Mouse (Mus musculus) intestine, embryonic 14.5 days (tissue): Measurements from ENCODE around the gene Lax1. TPM values are rescaled to one million over a fixed set of nuclear protein-coding genes. Genes with fewer than 3 reads are reported as not detected.
"Not testable (repeated sequence)": the region's sequence is repeated elsewhere in the genome, so short reads cannot be mapped to it uniquely, and the experiment has no call there.

Experiments used
- ATAC-seq: fragments of 200-750 bp; cut with Nextera tagmentation; replicated peaks from 2 replicates; pipeline ENCODE4 v1.8.0; 2017; ENCODE audit warnings: low read depth, moderate number of reproducible peaks, moderate TSS enrichment, moderate library complexity; ENCODE audit not compliant: low FRiP score, low TSS enrichment
- DNase-seq: peaks from one replicate; pipeline ENCODE4 v3.0.0-alpha.2; 2018; ENCODE audit warnings: low spot score
- H3K27ac ChIP-seq: fragments of 300-500 bp; sonication (generic); 2 replicates; pipeline ENCODE4 v1.5.1; 2014; ENCODE audit warnings: low read depth, mild to moderate bottlenecking, control low read depth
- H3K27me3 ChIP-seq: fragments of 300-500 bp; sonication (generic); replicated peaks from 2 replicates; pipeline ENCODE4 v1.6.1; 2014; ENCODE audit warnings: low read length, control low read depth; ENCODE audit not compliant: control insufficient read depth, insufficient read depth
- H3K36me3 ChIP-seq: fragments of 300-500 bp; sonication (generic); 2 replicates; pipeline ENCODE4 v1.6.1; 2014; ENCODE audit warnings: low read length, control low read depth; ENCODE audit not compliant: control insufficient read depth, insufficient read depth
- H3K4me1 ChIP-seq: fragments of 300-500 bp; sonication (generic); replicated peaks from 2 replicates; pipeline ENCODE4 v1.6.1; 2014; ENCODE audit warnings: low read length, control low read depth, mixed read lengths; ENCODE audit not compliant: control insufficient read depth, insufficient read depth
- H3K4me2 ChIP-seq: fragments of 300-500 bp; sonication (generic); 2 replicates; pipeline ENCODE4 v1.6.1; 2014; ENCODE audit warnings: low read length
- H3K4me3 ChIP-seq: fragments of 300-500 bp; sonication (generic); 2 replicates; pipeline ENCODE4 v1.5.1; 2014; ENCODE audit warnings: low read depth, low read length, control low read depth, mixed read lengths
- H3K9ac ChIP-seq: fragments of 300-500 bp; sonication (generic); 2 replicates; pipeline ENCODE4 v1.6.1; 2014; ENCODE audit warnings: mild to moderate bottlenecking, low read length
- H3K9me3 ChIP-seq: fragments of 300-500 bp; sonication (generic); 2 replicates; pipeline ENCODE4 v1.6.1; 2016; ENCODE audit warnings: low read length, control low read depth; ENCODE audit not compliant: control insufficient read depth
- WGBS: fragments of 180-500 bp; shearing (Covaris S2); extraction: QIAGEN DNeasy Blood & Tissue Kit; methylation state at CpG from one replicate; pipeline ENCODE4 v1.1.7; 2014; 5-methylcytosine and 5-hydroxymethylcytosine counted together
- polyA plus RNA-seq: library from polyadenylated mRNA; unstranded; fragments of >200 nt; fragmentation: Nextera tagmentation; extraction: Ambion mirVana; gene quantifications from 2 replicates; pipeline ENCODE4 v1.2.1, GENCODE M21; 2014

Gene Lax1
- polyA plus RNA-seq, 1 experiment from 2014 or later, result 0.45 TPM

DNA sequence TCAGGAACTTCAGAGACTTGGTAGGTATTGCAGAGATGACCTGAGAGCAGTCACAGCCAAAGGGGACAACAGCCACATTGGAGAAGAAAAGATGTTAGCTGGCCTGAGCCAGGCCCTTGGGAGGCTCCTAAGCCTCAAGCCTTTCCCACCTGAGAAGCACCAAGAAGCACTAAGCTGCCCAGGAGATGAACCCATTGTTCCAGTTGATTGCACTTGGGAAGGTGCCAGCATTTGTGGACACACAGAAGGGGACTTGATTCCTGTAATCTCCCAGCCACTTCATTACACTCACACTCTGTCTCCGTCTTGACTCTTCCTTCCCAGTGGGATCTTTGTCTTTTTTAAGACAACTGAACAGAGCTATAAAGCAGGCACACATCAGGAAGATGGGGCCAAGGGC is 25.3 kb upstream of the Lax1 start:
- Histone ChIP-seq H3K4me1 (peaks cover 9% of the 10 kb centered on the region), H3K9me3 (no peaks in the 10 kb centered on the region), H3K4me3 (no peak overlapping the region), H3K9ac (no peak overlapping the region), H3K27me3 (no peaks in the 10 kb centered on the region), H3K4me2 (no peak overlapping the region), H3K27ac (no peak overlapping the region), H3K36me3 (peaks cover 40% of the 10 kb centered on the region)
- DNase-seq (no peak), ATAC-seq (no peak)
- 69% methylated on average over 1 of the region's 1 CpGs for WGBS

DNA sequence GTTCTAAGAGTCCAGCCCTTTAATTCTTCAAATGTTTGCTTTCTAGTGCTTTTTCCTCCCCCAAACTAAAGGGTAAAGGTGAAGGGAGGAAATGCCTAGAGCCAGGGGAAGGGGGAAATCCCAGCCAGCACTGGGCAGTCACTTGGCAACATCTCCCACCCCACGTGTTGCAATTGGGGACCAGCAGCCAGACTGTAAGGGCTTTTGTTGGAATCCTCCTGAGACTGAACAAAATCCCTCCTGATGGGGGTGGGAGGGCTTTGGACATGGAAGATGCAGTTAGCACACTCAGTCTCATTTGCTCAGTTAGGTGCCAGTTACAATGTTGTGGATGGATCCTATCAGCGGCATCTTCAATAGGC is 23.1 kb upstream of the Lax1 start:
- H3K4me2 ChIP-seq, result no peak overlapping the region

DNA sequence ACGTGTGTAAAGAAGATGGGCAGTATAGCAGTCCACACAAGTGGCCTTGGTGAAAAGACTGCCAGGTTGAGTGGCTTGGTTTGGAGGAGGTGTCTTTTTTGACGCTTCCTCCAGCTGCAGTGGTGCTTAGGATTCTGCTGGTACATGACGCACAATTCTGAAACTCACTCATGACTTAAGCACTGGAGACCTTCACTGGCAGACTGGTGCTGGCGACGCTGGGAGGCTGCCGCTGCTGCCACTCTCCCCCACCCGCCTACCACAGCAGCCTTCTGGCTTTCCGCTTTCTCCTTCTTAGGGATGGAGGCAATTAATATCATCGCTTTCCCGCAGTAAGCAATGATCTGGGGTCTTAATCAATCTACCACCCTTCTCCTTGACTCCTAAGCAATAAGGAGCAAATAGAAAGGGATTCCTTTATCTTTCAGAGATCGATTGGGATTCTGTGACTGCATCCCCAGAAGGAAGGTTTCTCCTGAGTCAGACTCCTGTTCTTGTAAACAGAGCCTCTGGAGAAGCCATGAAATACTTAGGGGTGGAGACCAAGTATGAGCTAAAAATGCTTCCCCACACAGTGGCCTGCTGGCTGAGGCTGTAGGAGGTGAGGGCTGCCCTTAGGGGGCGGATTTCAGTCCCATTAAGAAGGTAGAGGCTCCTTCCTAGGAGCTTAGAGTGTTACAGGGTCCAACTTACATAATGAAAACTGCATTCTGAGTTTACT is 22.5 kb upstream of the Lax1 start:
- Histone ChIP-seq H3K4me2 (no peak overlapping the region), H3K27me3 (no peaks in the 10 kb centered on the region), H3K9me3 (no peaks in the 10 kb centered on the region), H3K36me3 (peaks cover 42% of the 10 kb centered on the region; the same call in 1 of the 2 replicates), H3K27ac (no peak overlapping the region), H3K4me1 (peaks cover 9% of the 10 kb centered on the region), H3K4me3 (no peak overlapping the region), H3K9ac (no peak overlapping the region)
- WGBS, result 36% methylated on average over 12 of the region's 12 CpGs
- DNase-seq (no peak), ATAC-seq (no peak)

More for the DNA sequence above, 23.1 kb upstream of the Lax1 start:
- WGBS, result 45% methylated on average over 2 of the region's 2 CpGs
- Histone ChIP-seq H3K9me3 (no peaks in the 10 kb centered on the region), H3K9ac (no peak overlapping the region), H3K27ac (no peak overlapping the region), H3K36me3 (peaks cover 41% of the 10 kb centered on the region), H3K27me3 (no peaks in the 10 kb centered on the region), H3K4me3 (no peak overlapping the region), H3K4me1 (peaks cover 9% of the 10 kb centered on the region)
- no peak for ATAC-seq
- DNase-seq, result no peak

DNA sequence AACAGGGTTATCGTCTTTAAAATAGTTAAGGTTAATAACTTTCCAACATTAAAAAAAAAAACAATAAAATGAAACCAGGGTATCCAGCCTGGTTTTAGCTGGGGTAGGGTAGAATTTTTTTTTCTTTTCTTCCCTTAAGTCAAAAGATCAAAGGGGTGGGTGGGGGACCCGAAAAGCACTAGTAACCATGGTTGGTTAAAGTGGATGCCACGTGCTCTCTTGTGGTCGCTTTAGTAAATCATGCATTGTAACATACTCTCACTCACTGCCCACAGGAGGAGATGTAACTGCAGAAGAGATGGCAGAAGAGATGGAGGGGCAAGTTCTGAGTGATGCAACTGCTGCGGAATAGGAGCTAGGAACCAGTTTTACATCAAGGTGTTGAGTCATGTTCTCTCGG is 21.5 kb upstream of the Lax1 start:
- Histone ChIP-seq H3K27me3 (no peaks in the 10 kb centered on the region), H3K4me2 (no peak overlapping the region), H3K9me3 (no peaks in the 10 kb centered on the region), H3K4me1 (peaks cover 9% of the 10 kb centered on the region), H3K36me3 (peaks cover 42% of the 10 kb centered on the region), H3K27ac (no peak overlapping the region), H3K9ac (no peak overlapping the region), H3K4me3 (no peak overlapping the region)
- no peak for DNase-seq
- 61% methylated on average over 6 of the region's 6 CpGs for whole genome bisulfite sequencing
- no peak for ATAC-seq

DNA sequence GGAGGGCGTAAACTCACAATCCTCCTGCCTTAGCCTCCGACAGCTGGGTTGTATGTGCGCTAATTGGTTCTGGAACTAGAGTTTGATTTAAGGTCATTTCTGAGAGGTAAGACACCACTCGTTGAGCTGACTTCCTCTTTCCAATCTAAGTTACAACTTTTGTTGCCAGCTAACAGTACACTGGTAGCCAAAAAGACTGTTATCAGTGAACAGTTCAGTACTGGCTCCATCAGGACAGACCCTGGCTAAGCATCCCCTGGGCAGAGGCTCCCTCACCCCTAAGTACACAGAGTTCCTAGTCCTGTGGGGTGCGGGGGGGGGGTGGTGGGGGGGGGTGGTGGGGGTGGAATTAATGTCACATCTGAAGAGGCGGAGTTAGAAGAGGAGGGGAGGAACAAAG is 21.0 kb upstream of the Lax1 start:
- Histone ChIP-seq H3K27me3 (no peaks in the 10 kb centered on the region), H3K4me3 (no peak overlapping the region), H3K4me2 (no peak overlapping the region), H3K4me1 (peaks cover 9% of the 10 kb centered on the region), H3K9ac (no peak overlapping the region), H3K9me3 (no peaks in the 10 kb centered on the region), H3K27ac (no peak overlapping the region), H3K36me3 (peaks cover 45% of the 10 kb centered on the region)
- DNase-seq, result no peak
- no peak for ATAC-seq
- WGBS, result 67% methylated on average over 6 of the region's 6 CpGs

DNA sequence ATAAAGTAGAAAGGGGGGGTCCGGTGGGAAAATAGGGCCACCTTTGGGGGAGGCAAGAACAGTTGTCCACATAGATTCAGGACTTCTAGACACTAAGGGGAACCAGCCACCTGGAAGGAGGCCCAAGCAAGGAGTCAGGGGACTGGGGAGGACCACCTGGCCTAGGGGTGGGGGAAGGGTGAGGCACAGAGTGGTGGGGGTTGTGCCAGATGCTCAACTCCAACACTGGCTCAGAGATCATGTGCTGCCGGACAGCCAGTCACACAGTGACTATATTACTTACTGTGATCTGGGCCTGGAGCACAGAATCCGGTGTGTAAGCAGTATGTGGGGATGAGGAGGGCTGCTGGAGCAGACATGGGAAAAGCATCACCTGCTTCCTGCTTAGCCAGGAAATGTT is 19.4 kb upstream of the Lax1 start:
- Histone ChIP-seq H3K36me3 (peaks cover 36% of the 10 kb centered on the region), H3K4me2 (no peak overlapping the region), H3K9me3 (no peaks in the 10 kb centered on the region), H3K27me3 (no peaks in the 10 kb centered on the region), H3K4me3 (no peak overlapping the region), H3K27ac (no peak overlapping the region), H3K4me1 (peaks cover 9% of the 10 kb centered on the region), H3K9ac (no peak overlapping the region)
- no peak for ATAC-seq
- DNase-seq, result no peak
- 73% methylated on average over 3 of the region's 3 CpGs for WGBS

DNA sequence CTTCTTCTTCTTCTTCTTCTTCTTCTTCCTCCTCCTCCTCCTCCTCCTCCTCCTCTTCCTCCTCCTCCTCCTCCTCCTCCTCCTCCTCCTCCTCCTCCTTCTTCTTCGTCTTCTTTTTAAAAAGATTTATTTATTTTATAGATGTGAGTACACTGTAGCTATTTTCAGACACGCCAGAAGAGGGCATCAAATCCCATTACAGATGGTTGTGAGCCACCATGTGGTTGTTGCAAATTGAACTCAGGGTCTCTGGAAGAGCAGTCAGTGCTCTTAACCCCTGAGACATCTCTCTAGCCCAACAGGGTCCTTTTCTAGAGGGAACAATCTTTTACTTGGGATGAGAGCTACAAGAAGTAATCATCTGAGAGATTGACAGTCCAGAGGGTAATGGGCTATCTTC is 11.9 kb upstream of the Lax1 start:
- H3K4me3 ChIP-seq, H3K4me2 ChIP-seq, ATAC-seq, H3K27ac ChIP-seq, H3K4me1 ChIP-seq, H3K9ac ChIP-seq, DNase-seq, H3K27me3 ChIP-seq, H3K36me3 ChIP-seq, H3K9me3 ChIP-seq: not testable (repeated sequence)
- WGBS, result 14% methylated on average over 1 of the region's 2 CpGs

DNA sequence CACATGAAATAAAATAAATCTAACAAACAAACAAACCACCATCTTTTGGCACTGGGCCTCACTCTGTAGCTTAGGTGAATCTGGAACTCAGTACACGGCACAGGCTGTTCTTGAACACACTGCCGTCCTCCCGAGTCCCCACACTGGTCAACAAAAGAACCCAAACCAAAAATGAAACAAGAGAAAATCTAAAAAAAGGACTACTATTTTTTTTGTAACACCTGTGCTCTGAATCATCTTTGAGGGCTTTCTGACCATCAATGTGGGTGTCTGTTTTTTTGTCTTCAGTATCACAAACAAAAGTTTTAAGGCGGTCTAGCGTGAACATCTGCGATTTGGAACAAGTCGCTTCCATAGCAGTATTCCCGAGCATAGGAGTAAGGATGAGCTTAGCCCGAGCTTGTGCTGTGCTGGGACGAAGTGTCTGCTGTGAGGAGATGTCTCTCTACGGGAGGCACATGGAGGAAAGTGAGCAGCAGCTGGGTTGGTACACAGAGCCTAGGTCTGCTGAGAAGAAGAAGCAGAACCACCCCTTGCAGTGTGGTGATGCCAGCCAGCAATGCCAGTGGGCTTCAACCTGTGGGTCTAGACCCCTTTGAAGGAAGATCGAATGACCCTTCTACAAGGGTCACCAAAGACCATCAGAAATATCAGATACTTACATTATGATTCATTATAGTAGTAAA is 8.2 kb upstream of the Lax1 start:
- Histone ChIP-seq H3K9ac (no peak overlapping the region), H3K36me3 (no peaks in the 10 kb centered on the region), H3K4me3 (no peak overlapping the region), H3K9me3 (no peaks in the 10 kb centered on the region), H3K4me2 (no peak overlapping the region), H3K27me3 (no peaks in the 10 kb centered on the region), H3K4me1 (peaks cover 22% of the 10 kb centered on the region), H3K27ac (no peak overlapping the region)
- ATAC-seq (no peak), DNase-seq (no peak)
- WGBS, result 95% methylated on average over 12 of the region's 12 CpGs

DNA sequence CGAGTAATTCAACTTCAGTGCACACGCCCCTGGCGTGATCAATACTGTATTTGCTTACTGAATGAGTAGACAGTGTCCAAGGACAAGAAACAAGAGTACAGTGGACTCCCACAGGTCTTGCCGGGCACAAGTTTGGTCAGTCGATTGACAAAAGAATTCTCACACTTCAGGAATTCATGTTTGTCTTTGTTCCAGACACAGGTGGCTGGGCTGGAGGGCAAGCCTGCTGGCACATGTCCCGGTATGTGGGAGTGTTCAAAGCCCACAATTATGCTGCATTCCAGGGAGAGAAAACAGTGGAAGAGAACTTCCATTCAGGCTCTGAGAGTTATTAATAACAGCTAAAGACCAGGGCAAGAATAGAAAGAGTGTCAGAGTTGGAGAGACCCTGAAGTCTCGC is 6.0 kb upstream of the Lax1 start:
- Histone ChIP-seq H3K27ac (peak overlapping the region; percentile 27; the same call in 1 of the 2 replicates), H3K9ac (no peak overlapping the region), H3K36me3 (no peaks in the 10 kb centered on the region), H3K4me2 (no peak overlapping the region), H3K4me3 (no peak overlapping the region), H3K27me3 (no peaks in the 10 kb centered on the region), H3K9me3 (no peaks in the 10 kb centered on the region), H3K4me1 (peaks cover 22% of the 10 kb centered on the region)
- DNase-seq (peak; percentile 73), ATAC-seq (peak; percentile 45; the same call in 1 of the 2 replicates)
- WGBS, result 34% methylated on average over 7 of the region's 7 CpGs
